Mouse (Mus musculus): ENCODE measurements around the gene Ppih. TPM values are rescaled to one million over a fixed set of nuclear protein-coding genes. Genes with fewer than 3 reads are reported as not detected.

Ppih gene
- polyA plus RNA-seq, 1 experiment, result 22.2 TPM

- Histone ChIP-seq H3K4me3 (peak overlapping the region; percentile 37), H3K36me3 (ENCODE audit: control insufficient read depth, insufficient read depth) (peaks cover 6% of the 10 kb centered on the region), H3ac (ENCODE audit: control insufficient read depth, insufficient read length) (no peak overlapping the region), H3K4me2 (ENCODE audit: low read depth) (peak overlapping the region; percentile 84), H3K27me3 (ENCODE audit: control insufficient read depth, insufficient read depth, insufficient read length) (no peaks in the 10 kb centered on the region), H3K79me2 (ENCODE audit: control insufficient read depth, insufficient read depth) (peaks cover 6% of the 10 kb centered on the region)
- TF ChIP-seq USF1 (IDR thresholded peaks at IDR 0.05; ENCODE audit: low read depth) (no peak), MYOG (IDR thresholded peaks at IDR 0.05; ENCODE audit: control insufficient read depth in 1 of 3, insufficient read depth in 1 of 3, insufficient read length in 2 of 3, low read depth in 2 of 3) (no peak), REST (IDR thresholded peaks at IDR 0.05; ENCODE audit: insufficient read depth, insufficient read length) (no peak), E2F4 (IDR thresholded peaks at IDR 0.05; ENCODE audit: insufficient read depth) (no peak), CEBPB (IDR thresholded peaks at IDR 0.05; ENCODE audit: insufficient read depth, poor library complexity, severe bottlenecking) (no peak), POLR2A (IDR thresholded peaks at IDR 0.05; ENCODE audit: insufficient read length, low read depth) (no peak), TCF12 (IDR thresholded peaks at IDR 0.05; ENCODE audit: insufficient read depth, poor library complexity, severe bottlenecking) (no peak), MAX (IDR thresholded peaks at IDR 0.05; ENCODE audit: low read depth) (no peak), POLR2AphosphoS2 (IDR thresholded peaks at IDR 0.05; ENCODE audit: insufficient read length, low read depth) (no peak), MYOD1 (IDR thresholded peaks at IDR 0.05; ENCODE audit: control insufficient read depth in 1 of 3, insufficient read length in 2 of 3, low read depth in 2 of 3) (no peak), SRF (IDR thresholded peaks at IDR 0.05; ENCODE audit: control insufficient read depth, insufficient read length, low read depth) (no peak), TCF3 (IDR thresholded peaks at IDR 0.05; ENCODE audit: insufficient read length, low read depth) (no peak)
Measured at GRCm38 (mm10) chr4:119320896-119321550, 677 bp upstream of the Ppih start.

- H3K79me2 ChIP-seq (ENCODE audit: control insufficient read depth, insufficient read depth), result no peaks in the 10 kb centered on the region
Measured at GRCm38 (mm10) chr4:119313756-119314155, 6.6 kb downstream of the Ppih start.

GRCm38 (mm10) chr4:119305418-119305817 lies 14.9 kb downstream of the Ppih start:
- H3K4me2 ChIP-seq (ENCODE audit: low read depth), result no peak overlapping the region
- no peaks in the 10 kb centered on the region for H3K27me3 ChIP-seq (ENCODE audit: control insufficient read depth, insufficient read depth, insufficient read length)
- no peak overlapping the region for H3ac ChIP-seq (ENCODE audit: control insufficient read depth, insufficient read length)
- no peak for TF ChIP-seq POLR2A (IDR thresholded peaks at IDR 0.05; ENCODE audit: insufficient read length, low read depth)
- TF ChIP-seq TCF3 (IDR thresholded peaks at IDR 0.05; ENCODE audit: insufficient read length, low read depth), result no peak
- TF ChIP-seq CEBPB (IDR thresholded peaks at IDR 0.05; ENCODE audit: insufficient read depth, poor library complexity, severe bottlenecking), result no peak
- TF ChIP-seq SRF (IDR thresholded peaks at IDR 0.05; ENCODE audit: control insufficient read depth, insufficient read length, low read depth), result no peak
- no peak for TF ChIP-seq TCF12 (IDR thresholded peaks at IDR 0.05; ENCODE audit: insufficient read depth, poor library complexity, severe bottlenecking)
- no peak for TF ChIP-seq REST (IDR thresholded peaks at IDR 0.05; ENCODE audit: insufficient read depth, insufficient read length)
- no peak overlapping the region for H3K4me3 ChIP-seq
- H3K79me2 ChIP-seq (ENCODE audit: control insufficient read depth, insufficient read depth), result no peaks in the 10 kb centered on the region
- H3K36me3 ChIP-seq (ENCODE audit: control insufficient read depth, insufficient read depth), result no peaks in the 10 kb centered on the region

More at GRCm38 (mm10) chr4:119313756-119314155, 6.6 kb downstream of the Ppih start:
- Histone ChIP-seq H3K4me2 (ENCODE audit: low read depth) (no peak overlapping the region), H3ac (ENCODE audit: control insufficient read depth, insufficient read length) (no peak overlapping the region), H3K4me3 (no peak overlapping the region), H3K27me3 (ENCODE audit: control insufficient read depth, insufficient read depth, insufficient read length) (no peaks in the 10 kb centered on the region), H3K36me3 (ENCODE audit: control insufficient read depth, insufficient read depth) (peaks cover 13% of the 10 kb centered on the region)
- no peak for TF ChIP-seq CEBPB (IDR thresholded peaks at IDR 0.05; ENCODE audit: insufficient read depth, poor library complexity, severe bottlenecking)
- TF ChIP-seq USF1 (IDR thresholded peaks at IDR 0.05; ENCODE audit: low read depth), result no peak
- TF ChIP-seq POLR2A (IDR thresholded peaks at IDR 0.05; ENCODE audit: insufficient read length, low read depth), result no peak
- no peak for TF ChIP-seq E2F4 (IDR thresholded peaks at IDR 0.05; ENCODE audit: insufficient read depth)
- no peak for TF ChIP-seq REST (IDR thresholded peaks at IDR 0.05; ENCODE audit: insufficient read depth, insufficient read length)
- TF ChIP-seq MYOG (IDR thresholded peaks at IDR 0.05; ENCODE audit: control insufficient read depth in 1 of 3, insufficient read depth in 1 of 3, insufficient read length in 2 of 3, low read depth in 2 of 3), result no peak
- TF ChIP-seq TCF12 (IDR thresholded peaks at IDR 0.05; ENCODE audit: insufficient read depth, poor library complexity, severe bottlenecking), result no peak
- TF ChIP-seq MAX (IDR thresholded peaks at IDR 0.05; ENCODE audit: low read depth), result no peak
- no peak for TF ChIP-seq MYOD1 (IDR thresholded peaks at IDR 0.05; ENCODE audit: control insufficient read depth in 1 of 3, insufficient read length in 2 of 3, low read depth in 2 of 3)
- no peak for TF ChIP-seq TCF3 (IDR thresholded peaks at IDR 0.05; ENCODE audit: insufficient read length, low read depth)
- TF ChIP-seq SRF (IDR thresholded peaks at IDR 0.05; ENCODE audit: control insufficient read depth, insufficient read length, low read depth), result no peak
- TF ChIP-seq POLR2AphosphoS2 (IDR thresholded peaks at IDR 0.05; ENCODE audit: insufficient read length, low read depth), result no peak

- H3K4me3 ChIP-seq, result no peak overlapping the region
- no peaks in the 10 kb centered on the region for H3K27me3 ChIP-seq (ENCODE audit: control insufficient read depth, insufficient read depth, insufficient read length)
- no peaks in the 10 kb centered on the region for H3K79me2 ChIP-seq (ENCODE audit: control insufficient read depth, insufficient read depth)
- H3K36me3 ChIP-seq (ENCODE audit: control insufficient read depth, insufficient read depth), result no peaks in the 10 kb centered on the region
- TF ChIP-seq USF1 (IDR thresholded peaks at IDR 0.05; ENCODE audit: low read depth), result no peak
- no peak for TF ChIP-seq E2F4 (IDR thresholded peaks at IDR 0.05; ENCODE audit: insufficient read depth)
- no peak for TF ChIP-seq CEBPB (IDR thresholded peaks at IDR 0.05; ENCODE audit: insufficient read depth, poor library complexity, severe bottlenecking)
- no peak overlapping the region for H3ac ChIP-seq (ENCODE audit: control insufficient read depth, insufficient read length)
- no peak overlapping the region for H3K4me2 ChIP-seq (ENCODE audit: low read depth)
Measured at GRCm38 (mm10) chr4:119303291-119303690, 17.1 kb downstream of the Ppih start.

- Histone ChIP-seq H3K79me2 (ENCODE audit: control insufficient read depth, insufficient read depth) (no peaks in the 10 kb centered on the region), H3K4me3 (no peak overlapping the region), H3K36me3 (ENCODE audit: control insufficient read depth, insufficient read depth) (no peaks in the 10 kb centered on the region), H3K27me3 (ENCODE audit: control insufficient read depth, insufficient read depth, insufficient read length) (no peaks in the 10 kb centered on the region), H3K4me2 (ENCODE audit: low read depth) (no peak overlapping the region), H3ac (ENCODE audit: control insufficient read depth, insufficient read length) (no peak overlapping the region)
- no peak for TF ChIP-seq SRF (IDR thresholded peaks at IDR 0.05; ENCODE audit: control insufficient read depth, insufficient read length, low read depth)
- TF ChIP-seq CEBPB (IDR thresholded peaks at IDR 0.05; ENCODE audit: insufficient read depth, poor library complexity, severe bottlenecking), result no peak
- no peak for TF ChIP-seq REST (IDR thresholded peaks at IDR 0.05; ENCODE audit: insufficient read depth, insufficient read length)
- no peak for TF ChIP-seq USF1 (IDR thresholded peaks at IDR 0.05; ENCODE audit: low read depth)
- TF ChIP-seq POLR2AphosphoS2 (IDR thresholded peaks at IDR 0.05; ENCODE audit: insufficient read length, low read depth), result no peak
- TF ChIP-seq TCF3 (IDR thresholded peaks at IDR 0.05; ENCODE audit: insufficient read length, low read depth), result no peak
- no peak for TF ChIP-seq POLR2A (IDR thresholded peaks at IDR 0.05; ENCODE audit: insufficient read length, low read depth)
- TF ChIP-seq MAX (IDR thresholded peaks at IDR 0.05; ENCODE audit: low read depth), result no peak
- TF ChIP-seq E2F4 (IDR thresholded peaks at IDR 0.05; ENCODE audit: insufficient read depth), result no peak
- no peak for TF ChIP-seq MYOD1 (IDR thresholded peaks at IDR 0.05; ENCODE audit: control insufficient read depth in 1 of 3, insufficient read length in 2 of 3, low read depth in 2 of 3)
- no peak for TF ChIP-seq MYOG (IDR thresholded peaks at IDR 0.05; ENCODE audit: control insufficient read depth in 1 of 3, insufficient read depth in 1 of 3, insufficient read length in 2 of 3, low read depth in 2 of 3)
- no peak for TF ChIP-seq TCF12 (IDR thresholded peaks at IDR 0.05; ENCODE audit: insufficient read depth, poor library complexity, severe bottlenecking)
Measured at GRCm38 (mm10) chr4:119301777-119302176, 18.6 kb downstream of the Ppih start.
